Mouse (Mus musculus): ENCODE measurements at regions not wholly inside any gene's neighbourhood (a gene's known extent, or its start where the extent isn't known, plus 50 kb on each side); places are given as distances from the start of the nearest gene placed in this dataset.

DNA sequence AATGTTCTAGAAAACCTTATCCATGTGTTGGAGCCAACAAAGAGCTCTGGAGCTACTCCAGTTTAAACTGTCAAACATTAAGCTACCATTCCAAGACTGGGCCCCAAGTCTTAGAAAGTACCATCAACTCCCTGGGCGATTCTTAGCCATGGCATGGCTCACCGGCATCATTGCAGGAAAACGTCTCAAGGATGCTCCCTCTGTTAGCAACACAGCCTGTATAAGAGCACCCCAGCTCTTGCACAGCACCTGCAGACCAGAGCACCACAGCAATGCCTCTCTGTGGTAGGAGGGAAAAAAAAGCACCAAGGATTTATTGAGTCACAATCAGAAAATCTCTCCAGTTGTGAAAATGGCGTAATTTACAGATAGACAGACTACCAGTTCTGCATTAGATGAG is 221.2 kb downstream of the Fam43a start:
- TF ChIP-seq POLR2A (IDR thresholded peaks at IDR 0.05; ENCODE audit: low read depth, low read length) (no peak), CTCF (IDR thresholded peaks at IDR 0.05; ENCODE audit: extremely low read depth, insufficient read depth, insufficient read length, insufficient replicate concordance) (no peak)

Data from spleen, adult 2 months (tissue).